Mouse (Mus musculus) cerebellum, adult 2 months (tissue): ENCODE data around the gene Ccdc47. TPM values are rescaled to one million over a fixed set of nuclear protein-coding genes. Genes with fewer than 3 reads are reported as not detected.
A peak's percentile ranks its signal among the peaks of the same experiment; 100 is the strongest.

ENCODE experiments used
- DNase-seq, 2 experiments: peaks; one replicate each; pipeline ENCODE4 v3.0.0; 2021
- H3K27ac ChIP-seq: fragments of 200-500 bp; 2 replicates; pipeline ENCODE4 v1.5.1; 2012; ENCODE audit warnings: low read length, control low read depth, inconsistent platforms; ENCODE audit not compliant: insufficient read depth
- H3K27me3 ChIP-seq: fragments of 200-500 bp; 2 replicates; pipeline ENCODE4 v1.6.1; 2012; ENCODE audit warnings: inconsistent platforms, mild to moderate bottlenecking, low read length, moderate library complexity; ENCODE audit not compliant: control insufficient read depth, insufficient read depth
- H3K4me1 ChIP-seq: fragments of 200-500 bp; 2 replicates; pipeline ENCODE4 v1.6.1; 2011; ENCODE audit warnings: low read length; ENCODE audit not compliant: control insufficient read depth, insufficient read depth
- H3K4me3 ChIP-seq: fragments of 200-500 bp; replicated peaks from 2 replicates; pipeline ENCODE3; 2011; ENCODE audit warnings: mild to moderate bottlenecking, low read depth, low read length, control low read depth; ENCODE audit not compliant: insufficient read depth
- CTCF ChIP-seq: fragments of 200-500 bp; IDR thresholded peaks from 2 replicates; pipeline ENCODE4 v1.5.1; 2011; ENCODE audit warnings: low read depth, mild to moderate bottlenecking, control low read depth, low read length, moderate library complexity, borderline replicate concordance; ENCODE audit not compliant: insufficient read depth
- POLR2A ChIP-seq: fragments of 200-500 bp; IDR thresholded peaks from 2 replicates; pipeline ENCODE4 v1.6.1; 2011; ENCODE audit warnings: low read length, control low read depth, borderline replicate concordance; ENCODE audit not compliant: insufficient read depth
- WGBS: fragments of 180-500 bp; shearing (Covaris S2); methylation state at CpG from one replicate; pipeline ENCODE4 v1.1.7; 2018; 5-methylcytosine and 5-hydroxymethylcytosine counted together
- polyA plus RNA-seq: library from polyadenylated mRNA; depleted of rRNA; stranded (reverse); fragments of >200 nt; gene quantifications from 2 replicates; pipeline ENCODE4 v1.2.3, GENCODE M21; 2012

Gene Ccdc47
- polyA plus RNA-seq, 1 experiment, result 88.8 TPM

GRCm38 (mm10) chr11:106167435-106167834, 48.7 kb downstream of the Ccdc47 start:
- no peak overlapping the region for H3K4me3 ChIP-seq
- no peak overlapping the region for H3K27ac ChIP-seq
- H3K4me1 ChIP-seq, result no peaks in the 10 kb centered on the region
- no peak for DNase-seq
- H3K27me3 ChIP-seq, result no peaks in the 10 kb centered on the region
- WGBS, result 91% methylated on average over 5 of the region's 5 CpGs
- no peak for TF ChIP-seq CTCF
- no peak for TF ChIP-seq POLR2A

GRCm38 (mm10) chr11:106164601-106165180, 51.5 kb downstream of the Ccdc47 start:
- no peaks in the 10 kb centered on the region for H3K27me3 ChIP-seq
- DNase-seq, result no peak
- H3K27ac ChIP-seq, result no peak overlapping the region
- TF ChIP-seq CTCF (no peak), POLR2A (no peak)
- H3K4me3 ChIP-seq, result no peak overlapping the region
- 78% methylated on average over 16 of the region's 16 CpGs for WGBS
- H3K4me1 ChIP-seq, result peaks cover 8% of the 10 kb centered on the region; the same call in 1 of the 2 replicates

GRCm38 (mm10) chr11:106163546-106163945, 52.6 kb downstream of the Ccdc47 start:
- Histone ChIP-seq H3K4me3 (no peak overlapping the region), H3K27me3 (no peaks in the 10 kb centered on the region), H3K27ac (no peak overlapping the region), H3K4me1 (peaks cover 16% of the 10 kb centered on the region; the same call in 1 of the 2 replicates)
- DNase-seq, result peak in 1 of 2 experiments; percentile 13
- WGBS, result 94% methylated on average over 4 of the region's 4 CpGs
- no peak for TF ChIP-seq CTCF
- no peak for TF ChIP-seq POLR2A

- H3K27ac ChIP-seq, result 0 out of 2 replicates have a peak overlapping the region, but pooled peaks have one; percentile 4
- no peak for TF ChIP-seq CTCF
- no peak for TF ChIP-seq POLR2A
- DNase-seq, result peak in 1 of 2 experiments; percentile 37
- H3K4me3 ChIP-seq, result no peak overlapping the region
- H3K27me3 ChIP-seq, result no peaks in the 10 kb centered on the region
- H3K4me1 ChIP-seq, result peaks cover 21% of the 10 kb centered on the region; the same call in 1 of the 2 replicates
- 73% methylated on average over 2 of the region's 2 CpGs for WGBS
Measured at GRCm38 (mm10) chr11:106162237-106162636, 53.9 kb downstream of the Ccdc47 start.

GRCm38 (mm10) chr11:106160841-106161721, 55.1 kb downstream of the Ccdc47 start, which contains the start of the genes Gm10840 and Limd2:
Gm10840 (plus strand) TSS chr11:106160850.
Limd2 (minus strand) TSS chr11:106160860.
- Histone ChIP-seq H3K4me1 (peaks cover 23% of the 10 kb centered on the region), H3K27ac (peak within 1 kb of the TSS; percentile 90), H3K4me3 (peak within 1 kb of the TSS; percentile 90), H3K27me3 (no peaks in the 10 kb centered on the region)
- TF ChIP-seq CTCF (no peak), POLR2A (peak; percentile 41; the same call in 1 of the 2 replicates)
- WGBS, result 11% methylated on average over 22 of the region's 22 CpGs
- peak; percentile 77 for DNase-seq

- Histone ChIP-seq H3K4me1 (peaks cover 23% of the 10 kb centered on the region), H3K27ac (peak overlapping the region; percentile 90), H3K27me3 (no peaks in the 10 kb centered on the region), H3K4me3 (peak overlapping the region; percentile 90)
- DNase-seq, result peak; percentile 89
- peak; percentile 61; the same call in 1 of the 2 replicates for TF ChIP-seq POLR2A
- TF ChIP-seq CTCF, result no peak; the same call in 1 of the 2 replicates
- 1% methylated on average over 106 of the region's 106 CpGs for WGBS
Measured at GRCm38 (mm10) chr11:106159921-106160840, 56.0 kb downstream of the Ccdc47 start.

GRCm38 (mm10) chr11:106159216-106159920, 56.8 kb downstream of the Ccdc47 start:
- Histone ChIP-seq H3K4me3 (peak overlapping the region; percentile 90), H3K27me3 (no peaks in the 10 kb centered on the region), H3K27ac (peak overlapping the region; percentile 81), H3K4me1 (peaks cover 24% of the 10 kb centered on the region)
- 1% methylated on average over 25 of the region's 25 CpGs for WGBS
- peak; percentile 72 for DNase-seq
- TF ChIP-seq CTCF, result no peak
- no peak for TF ChIP-seq POLR2A
